In the genomic region with DNA sequence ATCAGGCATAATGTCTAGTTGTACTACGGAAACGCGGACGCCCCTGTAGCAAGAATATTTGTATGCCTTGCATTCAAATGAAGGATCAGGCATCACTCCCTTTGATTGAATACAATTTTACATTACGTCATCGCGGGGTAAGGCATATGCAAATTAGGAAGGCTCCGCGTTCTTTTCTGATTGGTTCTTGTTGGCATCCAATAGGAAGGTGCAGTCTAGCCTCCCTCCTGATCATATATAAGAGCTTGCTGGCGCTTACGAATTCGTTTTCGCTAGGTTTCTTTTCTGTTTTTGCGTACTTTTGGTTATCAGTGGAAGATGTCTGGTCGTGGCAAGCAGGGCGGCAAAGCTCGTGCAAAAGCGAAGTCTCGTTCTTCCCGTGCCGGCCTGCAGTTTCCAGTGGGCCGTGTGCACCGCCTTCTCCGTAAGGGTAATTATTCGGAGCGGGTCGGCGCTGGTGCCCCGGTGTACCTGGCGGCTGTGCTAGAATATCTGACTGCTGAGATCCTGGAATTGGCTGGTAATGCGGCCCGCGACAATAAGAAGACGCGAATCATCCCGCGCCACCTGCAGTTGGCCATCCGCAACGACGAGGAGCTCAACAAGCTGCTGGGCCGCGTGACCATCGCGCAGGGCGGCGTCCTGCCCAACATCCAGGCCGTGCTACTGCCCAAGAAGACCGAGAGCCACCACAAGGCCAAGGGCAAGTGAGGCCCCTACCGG, we compare ENCODE assay signal across 7 mouse cellular contexts. TPM values are rescaled to one million over a fixed set of nuclear protein-coding genes. Genes with fewer than 3 reads are reported as not detected.
DNase-seq lines count a peak whose midpoint lies in the region; ATAC-seq lines count a peak whose summit lies in the region.

Hist3h2a (plus strand) TSS at position 266 of the 723 bp plus-strand sequence.
Trim17 (plus strand) TSS at position 266 of the 723 bp plus-strand sequence.

- H3K36me3 ChIP-seq in embryonic facial prominence, embryonic 11.5 days (replicated peaks; ENCODE audit: control insufficient read depth, insufficient read depth, low read depth, low read length), result no peaks in the 10 kb centered on the region
- H3K36me3 ChIP-seq in limb, embryonic 10.5 days, result peaks cover 10% of the 10 kb centered on the region
- H3K36me3 ChIP-seq in midbrain, embryonic 13.5 days, result peaks cover 9% of the 10 kb centered on the region

- H3K27me3 ChIP-seq in embryonic facial prominence, embryonic 11.5 days (ENCODE audit: control insufficient read depth, insufficient read depth, low read length), result peaks cover 5% of the 10 kb centered on the region; the same call in 1 of the 2 replicates
- H3K27me3 ChIP-seq in limb, embryonic 10.5 days (ENCODE audit: low read depth, poor library complexity, severe bottlenecking), result peaks cover 68% of the 10 kb centered on the region
- no peaks in the 10 kb centered on the region for H3K27me3 ChIP-seq in midbrain, embryonic 13.5 days

- no peaks in the 10 kb centered on the region for H3K9me3 ChIP-seq in embryonic facial prominence, embryonic 11.5 days (replicated peaks; ENCODE audit: control insufficient read depth, low read length)
- no peaks in the 10 kb centered on the region for H3K9me3 ChIP-seq in limb, embryonic 10.5 days (replicated peaks)
- no peaks in the 10 kb centered on the region for H3K9me3 ChIP-seq in midbrain, embryonic 13.5 days

- WGBS in embryonic facial prominence, embryonic 11.5 days, result under 1% methylated on average over 49 of the region's 49 CpGs
- WGBS in limb, embryonic 10.5 days, result under 1% methylated on average over 49 of the region's 49 CpGs
- under 1% methylated on average over 49 of the region's 49 CpGs for WGBS in midbrain, embryonic 13.5 days

- no peaks in the 10 kb centered on the region; the same call in 1 of the 2 replicates for H3K4me1 ChIP-seq in embryonic facial prominence, embryonic 11.5 days (ENCODE audit: control insufficient read depth, insufficient read depth, low read length)
- peaks cover 34% of the 10 kb centered on the region for H3K4me1 ChIP-seq in limb, embryonic 10.5 days
- H3K4me1 ChIP-seq in midbrain, embryonic 13.5 days (replicated peaks), result peaks cover 66% of the 10 kb centered on the region

- peak within 1 kb of the TSS; percentile 82 for H3K4me2 ChIP-seq in embryonic facial prominence, embryonic 11.5 days (ENCODE audit: low read depth, low read length)
- H3K4me2 ChIP-seq in midbrain, embryonic 13.5 days (replicated peaks), result peak within 1 kb of the TSS; percentile 90

- peak within 1 kb of the TSS; percentile 62 for H3K4me3 ChIP-seq in embryonic facial prominence, embryonic 11.5 days (ENCODE audit: low read depth, low read length)
- H3K4me3 ChIP-seq in limb, embryonic 10.5 days, result peak within 1 kb of the TSS; percentile 72
- peak within 1 kb of the TSS; percentile 87 for H3K4me3 ChIP-seq in midbrain, embryonic 13.5 days (replicated peaks)

- peak within 1 kb of the TSS; percentile 83 for H3K9ac ChIP-seq in embryonic facial prominence, embryonic 11.5 days (replicated peaks; ENCODE audit: low read length)
- H3K9ac ChIP-seq in midbrain, embryonic 13.5 days (replicated peaks), result peak within 1 kb of the TSS; percentile 97

- DNase-seq in adrenal gland, postnatal 14 days, result peak; percentile 89
- peak; percentile 98 for DNase-seq in embryonic facial prominence, embryonic 11.5 days (ENCODE audit: low spot score)
- DNase-seq in kidney, adult 11 months, result peak; percentile 94
- DNase-seq in limb, embryonic 10.5 days (ENCODE audit: low spot score), result peak; percentile 82
- DNase-seq in spleen, adult 12 weeks (ENCODE audit: low spot score), result peak; percentile 84

- peak within 1 kb of the TSS; percentile 97 for H3K27ac ChIP-seq in embryonic facial prominence, embryonic 11.5 days (replicated peaks; ENCODE audit: low read depth, low read length)
- peak within 1 kb of the TSS; percentile 92 for H3K27ac ChIP-seq in limb, embryonic 10.5 days
- H3K27ac ChIP-seq in midbrain, embryonic 13.5 days, result peak within 1 kb of the TSS; percentile 100

- peak; percentile 75 for ATAC-seq in embryonic facial prominence, embryonic 11.5 days (replicated peaks; ENCODE audit: insufficient number of reproducible peaks, low FRiP score, low TSS enrichment, low read depth)
- ATAC-seq in granulocyte monocyte progenitor cell, adult 5-6 weeks (replicated peaks; ENCODE audit: poor library complexity, severe bottlenecking), result peak; percentile 67
- ATAC-seq in midbrain, embryonic 13.5 days, result peak; percentile 84

RNA-seq across cellular contexts. Expression of gene Hist3h2a, which starts in this region (rescaled TPM):
- total RNA-seq in adrenal gland, postnatal 14 days (2021), result 24.4 and 26.8 TPM in 2 replicates
- 33.0 and 35.0 TPM in 2 replicates for polyA plus RNA-seq in embryonic facial prominence, embryonic 11.5 days (2014; fragmentation: Nextera tagmentation; extraction: Ambion mirVana)
- 9.3 and 14.0 TPM in 2 replicates for total RNA-seq in granulocyte monocyte progenitor cell, adult 5-6 weeks (2014; fragmentation: Nextera tagmentation)
- 234 and 237 TPM in 2 replicates for total RNA-seq in granulocyte monocyte progenitor cell, adult 5-6 weeks (2017)
- 8.4 and 11.3 TPM in 2 replicates for polyA plus RNA-seq in limb, embryonic 10.5 days (2016; fragmentation: Nextera tagmentation; extraction: Ambion mirVana)
- polyA plus RNA-seq in midbrain, embryonic 13.5 days (2015; fragmentation: Nextera tagmentation; extraction: Ambion mirVana), result 149 and 155 TPM in 2 replicates

RNA-seq across cellular contexts. Expression of gene Trim17, which starts in this region (rescaled TPM):
- 0.11 TPM in 1 of 2 replicates, not detected in the other for total RNA-seq in adrenal gland, postnatal 14 days (2021)
- 0.14 and 0.39 TPM in 2 replicates for polyA plus RNA-seq in embryonic facial prominence, embryonic 11.5 days (2014; fragmentation: Nextera tagmentation; extraction: Ambion mirVana)
- total RNA-seq in granulocyte monocyte progenitor cell, adult 5-6 weeks (2014; fragmentation: Nextera tagmentation), result not detected in 2 replicates
- total RNA-seq in granulocyte monocyte progenitor cell, adult 5-6 weeks (2017), result 0.13 TPM in 1 of 2 replicates, not detected in the other
- polyA plus RNA-seq in limb, embryonic 10.5 days (2016; fragmentation: Nextera tagmentation; extraction: Ambion mirVana), result 0.31 and 0.35 TPM in 2 replicates
- 1.1 and 1.3 TPM in 2 replicates for polyA plus RNA-seq in midbrain, embryonic 13.5 days (2015; fragmentation: Nextera tagmentation; extraction: Ambion mirVana)

Comparison
In these comparisons a context has a peak if more than half of its experiments do, and no peak if none do; other contexts are left out.
1. Peak in every context shown above with its lines: DNase-seq, ATAC-seq, H3K4me3 ChIP-seq and H3K27ac ChIP-seq.